Mouse (Mus musculus) hindbrain, embryonic 12.5 days (tissue): ENCODE results near the gene 2300002M23Rik. TPM values are rescaled to one million over a fixed set of nuclear protein-coding genes. Genes with fewer than 3 reads are reported as not detected.

ENCODE experiments used
- ATAC-seq: fragments of 200-750 bp; cut with Nextera tagmentation; 2 replicates; pipeline ENCODE4 v1.8.0; 2017; ENCODE audit warnings: moderate TSS enrichment; ENCODE audit not compliant: low FRiP score
- H3K27ac ChIP-seq: fragments of 300-500 bp; sonication (generic); 2 replicates; pipeline ENCODE4 v1.5.1; 2016; ENCODE audit warnings: mild to moderate bottlenecking
- H3K27me3 ChIP-seq: fragments of 300-500 bp; sonication (generic); 2 replicates; pipeline ENCODE4 v1.6.1; 2016; ENCODE audit warnings: mild to moderate bottlenecking
- H3K36me3 ChIP-seq: fragments of 300-500 bp; sonication (generic); 2 replicates; pipeline ENCODE4 v1.6.1; 2016; ENCODE audit warnings: mild to moderate bottlenecking
- H3K4me1 ChIP-seq: fragments of 300-500 bp; sonication (generic); 2 replicates; pipeline ENCODE4 v1.6.1; 2016
- H3K4me2 ChIP-seq: fragments of 300-500 bp; sonication (generic); replicated peaks from 2 replicates; pipeline ENCODE4 v1.6.1; 2016; ENCODE audit warnings: mild to moderate bottlenecking
- H3K4me3 ChIP-seq: fragments of 300-500 bp; sonication (generic); 2 replicates; pipeline ENCODE4 v1.5.1; 2016; ENCODE audit warnings: mild to moderate bottlenecking
- H3K9ac ChIP-seq: fragments of 300-500 bp; sonication (generic); 2 replicates; pipeline ENCODE4 v1.6.1; 2016; ENCODE audit warnings: mild to moderate bottlenecking, moderate library complexity
- H3K9me3 ChIP-seq: fragments of 300-500 bp; sonication (generic); replicated peaks from 2 replicates; pipeline ENCODE4 v1.6.1; 2016; ENCODE audit warnings: mild to moderate bottlenecking
- WGBS: fragments of 180-500 bp; shearing (Covaris S2); methylation state at CpG from one replicate; pipeline ENCODE4 v1.1.7; 2016; 5-methylcytosine and 5-hydroxymethylcytosine counted together
- polyA plus RNA-seq: library from polyadenylated mRNA; unstranded; fragments of >200 nt; fragmentation: Nextera tagmentation; extraction: Ambion mirVana; gene quantifications from 2 replicates; pipeline ENCODE4 v1.2.1, GENCODE M21; 2016

2300002M23Rik gene
- polyA plus RNA-seq, 1 experiment from 2014 or later: not detected

DNA sequence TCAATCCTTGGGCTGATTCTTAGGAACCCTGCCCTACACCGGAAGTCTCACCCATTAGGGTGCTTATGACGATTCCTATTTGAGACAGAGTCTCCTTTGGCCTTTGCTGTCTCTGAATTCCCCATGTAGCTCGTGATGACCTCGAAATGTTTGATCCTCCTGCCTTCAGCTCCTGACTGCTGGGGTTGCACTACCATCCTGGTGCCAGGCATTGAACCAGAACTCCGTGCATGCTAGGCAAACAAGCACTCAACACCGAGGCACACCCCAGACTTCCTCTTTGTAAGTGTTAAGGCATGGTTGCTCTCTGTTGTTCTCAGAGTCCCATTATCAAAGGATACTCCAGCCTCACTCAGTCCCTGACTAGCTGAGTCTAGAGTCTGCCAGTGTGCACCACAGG is 23.2 kb upstream of the 2300002M23Rik start:
- Histone ChIP-seq H3K9me3 (no peaks in the 10 kb centered on the region), H3K27ac (peak overlapping the region; percentile 77), H3K36me3 (no peaks in the 10 kb centered on the region), H3K9ac (no peak overlapping the region), H3K27me3 (no peaks in the 10 kb centered on the region), H3K4me1 (peaks cover 18% of the 10 kb centered on the region), H3K4me2 (no peak overlapping the region; the same call in 1 of the 2 replicates), H3K4me3 (no peak overlapping the region)
- 73% methylated on average over 6 of the region's 6 CpGs for WGBS
- no peak for ATAC-seq

DNA sequence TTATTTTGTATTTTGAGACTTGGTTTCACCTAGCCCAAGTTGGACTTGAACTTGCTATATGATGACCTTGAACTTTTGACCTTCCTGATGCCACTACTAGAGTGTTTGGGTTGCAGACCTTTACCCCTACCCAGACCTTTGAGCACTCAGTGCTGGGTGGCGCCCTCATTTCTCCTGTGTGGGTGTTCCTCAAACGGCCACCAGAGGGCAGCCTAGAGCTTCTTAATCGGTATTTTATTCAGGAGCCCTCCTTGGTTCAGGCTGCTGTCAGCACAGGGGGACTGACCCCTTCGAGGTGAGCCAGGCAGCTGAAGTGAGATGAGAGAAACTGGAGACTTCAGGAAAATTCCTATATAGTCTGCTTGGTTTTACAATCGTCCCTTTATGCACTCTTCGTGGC is 22.6 kb upstream of the 2300002M23Rik start:
- ATAC-seq: no peak
- 28% methylated on average over 6 of the region's 6 CpGs for WGBS

DNA sequence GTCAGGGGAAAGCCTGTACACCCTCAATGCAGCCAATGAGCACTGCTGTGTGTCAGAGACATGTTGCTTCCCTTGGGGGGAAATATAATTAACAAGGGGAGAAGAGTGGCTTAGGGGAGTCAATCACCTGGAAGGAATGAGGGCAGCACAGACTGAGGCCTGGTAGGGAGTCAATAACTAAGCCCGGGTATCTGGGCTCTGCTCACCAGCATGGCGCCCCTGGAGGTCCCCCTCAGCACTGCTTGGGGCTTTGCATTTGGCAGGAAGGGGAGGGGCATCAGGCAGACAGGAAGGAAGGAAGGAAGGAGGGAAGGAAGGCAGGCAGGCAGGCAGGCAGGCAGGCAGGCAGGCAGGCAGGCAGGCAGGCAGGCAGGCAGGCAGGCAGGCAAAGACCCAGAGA is 19.8 kb upstream of the 2300002M23Rik start:
- Histone ChIP-seq H3K27me3 (0 out of 2 replicates have a peak, but pooled peaks cover 6% of the 10 kb centered on the region), H3K4me3 (no peak overlapping the region), H3K4me1 (peaks cover 26% of the 10 kb centered on the region), H3K36me3 (no peaks in the 10 kb centered on the region), H3K27ac (no peak overlapping the region), H3K9ac (no peak overlapping the region), H3K9me3 (no peaks in the 10 kb centered on the region), H3K4me2 (no peak overlapping the region)
- ATAC-seq: no peak
- 71% methylated on average over 2 of the region's 2 CpGs for WGBS

More for the DNA sequence above, 22.6 kb upstream of the 2300002M23Rik start:
- H3K27me3 ChIP-seq: no peaks in the 10 kb centered on the region
- no peak overlapping the region for H3K9ac ChIP-seq
- no peak overlapping the region for H3K27ac ChIP-seq
- no peak overlapping the region for H3K4me3 ChIP-seq
- no peaks in the 10 kb centered on the region for H3K36me3 ChIP-seq
- peaks cover 22% of the 10 kb centered on the region for H3K4me1 ChIP-seq
- no peaks in the 10 kb centered on the region for H3K9me3 ChIP-seq
- no peak overlapping the region for H3K4me2 ChIP-seq

DNA sequence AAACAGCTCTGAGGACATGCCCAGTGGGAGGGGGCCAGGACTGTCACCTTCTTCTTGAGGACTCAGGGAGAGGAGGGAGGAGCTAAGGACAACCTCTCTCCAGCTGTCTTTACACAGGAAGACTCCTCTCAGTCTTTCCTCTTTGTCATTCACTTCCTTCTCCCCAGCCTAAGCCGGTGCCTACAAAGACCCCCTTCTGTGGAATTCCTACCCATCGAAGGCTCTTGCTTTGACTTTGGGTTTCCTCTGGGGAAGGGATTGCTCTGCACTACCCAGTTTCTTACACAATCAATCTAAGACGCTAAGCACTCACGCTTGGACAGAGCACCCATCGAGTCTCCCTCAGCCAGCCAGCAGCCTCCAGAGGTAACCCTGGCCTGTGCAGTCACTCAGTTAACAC is 18.6 kb upstream of the 2300002M23Rik start:
- no peaks in the 10 kb centered on the region for H3K36me3 ChIP-seq
- ATAC-seq: no peak
- WGBS: 15% methylated on average over 5 of the region's 5 CpGs
- H3K9me3 ChIP-seq: no peaks in the 10 kb centered on the region
- no peak overlapping the region for H3K4me3 ChIP-seq
- no peak overlapping the region for H3K27ac ChIP-seq
- H3K4me1 ChIP-seq: peaks cover 22% of the 10 kb centered on the region
- no peak overlapping the region for H3K4me2 ChIP-seq
- 0 out of 2 replicates have a peak, but pooled peaks cover 6% of the 10 kb centered on the region for H3K27me3 ChIP-seq
- no peak overlapping the region for H3K9ac ChIP-seq

DNA sequence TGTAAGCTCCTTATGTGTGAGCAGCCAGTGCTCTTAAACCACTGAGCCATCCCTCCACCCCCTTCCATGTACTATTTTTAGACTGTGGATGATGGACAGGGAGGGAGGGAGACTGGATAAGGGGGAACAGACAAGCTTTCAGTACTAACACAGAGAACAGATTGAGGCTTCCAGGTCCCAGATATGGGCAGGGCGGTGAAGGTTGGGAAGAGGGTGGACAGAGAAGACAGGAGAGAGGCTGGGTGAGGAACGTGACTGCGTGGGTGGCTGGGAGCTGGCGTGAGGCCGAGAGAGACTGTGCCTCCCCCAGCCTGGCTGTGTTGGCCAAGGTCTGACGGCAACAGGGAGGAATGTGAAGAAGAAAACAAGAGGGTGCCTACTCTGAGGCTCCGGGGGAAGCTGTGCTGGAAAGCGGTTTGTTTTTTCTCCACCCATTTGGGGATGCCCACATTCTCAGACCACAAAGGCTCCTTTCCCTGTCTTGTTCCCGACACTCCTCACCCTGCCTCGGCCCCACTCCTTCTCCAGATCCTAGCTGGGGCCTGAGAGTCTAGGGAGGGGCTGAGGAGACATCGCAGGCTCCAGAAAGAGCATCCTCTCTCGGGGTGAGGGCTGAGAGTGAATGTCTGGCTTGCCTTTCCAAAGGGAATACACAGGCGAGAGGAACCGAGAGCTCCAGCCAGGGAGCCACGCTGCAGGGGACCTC is 17.7 kb upstream of the 2300002M23Rik start:
- H3K9me3 ChIP-seq: no peaks in the 10 kb centered on the region
- H3K4me3 ChIP-seq: no peak overlapping the region
- H3K4me2 ChIP-seq: no peak overlapping the region
- no peak for ATAC-seq
- H3K9ac ChIP-seq: no peak overlapping the region
- WGBS: 48% methylated on average over 15 of the region's 15 CpGs
- peaks cover 22% of the 10 kb centered on the region for H3K4me1 ChIP-seq
- H3K27ac ChIP-seq: peak overlapping the region; percentile 55; the same call in 1 of the 2 replicates
- 0 out of 2 replicates have a peak, but pooled peaks cover 6% of the 10 kb centered on the region for H3K27me3 ChIP-seq
- no peaks in the 10 kb centered on the region for H3K36me3 ChIP-seq

DNA sequence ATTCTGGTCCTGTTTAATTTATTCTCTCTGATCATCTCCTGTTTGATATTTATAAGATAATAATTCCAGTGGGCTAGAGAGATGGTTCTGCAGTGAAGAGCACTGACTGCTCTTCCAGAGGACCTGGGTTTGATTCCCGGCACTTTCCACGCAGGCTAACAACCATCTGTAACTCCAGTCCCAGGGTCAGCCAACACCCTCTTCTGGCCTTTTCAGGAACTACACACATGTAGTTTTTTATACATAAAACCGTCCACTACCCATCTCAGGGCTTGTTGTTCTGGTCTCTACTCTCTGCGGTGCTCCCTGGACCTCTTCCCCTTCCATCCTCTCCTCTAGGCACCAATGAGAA is 17.1 kb upstream of the 2300002M23Rik start:
- Histone ChIP-seq H3K4me1 (peaks cover 22% of the 10 kb centered on the region), H3K27me3 (0 out of 2 replicates have a peak, but pooled peaks cover 6% of the 10 kb centered on the region), H3K4me2 (no peak overlapping the region), H3K27ac (no peak overlapping the region), H3K9me3 (no peaks in the 10 kb centered on the region), H3K36me3 (no peaks in the 10 kb centered on the region), H3K4me3 (no peak overlapping the region), H3K9ac (no peak overlapping the region)
- 95% methylated on average over 4 of the region's 4 CpGs for WGBS
- no peak for ATAC-seq

DNA sequence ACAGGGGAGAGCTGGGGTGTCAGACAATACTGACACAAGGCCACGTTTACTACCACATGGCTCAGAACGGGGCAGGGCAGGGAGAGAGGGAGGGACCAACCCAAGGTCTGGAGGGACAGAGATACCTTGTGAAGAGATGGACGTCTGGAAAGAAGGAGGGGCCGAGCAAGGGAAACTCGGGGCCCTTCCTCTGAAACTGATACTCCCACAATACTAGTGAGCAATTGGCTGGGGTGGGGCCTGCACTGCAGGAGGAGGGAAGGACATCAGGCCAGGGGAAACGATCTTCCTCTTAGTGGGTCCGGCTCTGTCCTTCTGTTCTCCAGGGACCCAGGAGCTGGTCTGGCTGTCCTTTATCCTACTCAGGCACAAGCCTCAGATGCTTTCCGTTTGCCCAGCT is 16.4 kb upstream of the 2300002M23Rik start:
- no peak overlapping the region for H3K4me2 ChIP-seq
- H3K9me3 ChIP-seq: no peaks in the 10 kb centered on the region
- WGBS: 51% methylated on average over 8 of the region's 8 CpGs
- no peaks in the 10 kb centered on the region for H3K36me3 ChIP-seq
- no peak overlapping the region for H3K27ac ChIP-seq
- 0 out of 2 replicates have a peak, but pooled peaks cover 6% of the 10 kb centered on the region for H3K27me3 ChIP-seq
- no peak overlapping the region for H3K4me3 ChIP-seq
- no peak for ATAC-seq
- no peak overlapping the region for H3K9ac ChIP-seq
- H3K4me1 ChIP-seq: peaks cover 22% of the 10 kb centered on the region

DNA sequence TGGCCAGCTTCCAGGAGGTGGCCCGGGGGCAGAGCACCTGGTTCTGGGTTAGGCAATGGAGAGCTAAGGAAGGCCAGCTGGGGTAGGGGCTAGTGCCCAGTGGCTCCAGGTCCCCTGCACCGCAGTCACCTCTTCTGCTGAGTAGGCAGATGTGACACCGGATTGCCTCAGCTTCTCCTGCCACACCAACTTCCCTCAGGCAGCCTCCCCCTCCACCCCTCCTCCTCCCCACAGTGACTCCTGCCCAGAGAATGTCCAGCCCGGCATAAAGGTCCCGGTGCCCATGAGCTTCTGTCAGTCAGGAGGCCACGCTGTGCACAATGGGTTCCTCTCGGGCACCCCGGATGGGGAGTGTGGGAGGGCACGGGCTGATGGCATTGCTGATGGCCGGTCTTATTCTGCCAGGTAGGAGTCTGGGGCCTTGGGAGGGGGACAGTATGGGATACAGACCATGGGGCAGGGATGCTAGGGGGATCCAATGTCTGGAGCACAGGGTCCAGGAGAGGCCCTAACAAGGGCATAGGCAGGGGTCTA is 15.3 kb upstream of the 2300002M23Rik start, which contains the start of gene Cdsn:
TSS of gene Cdsn (plus strand) at position 248 of the 534 bp plus-strand sequence.
- no peaks in the 10 kb centered on the region for H3K36me3 ChIP-seq
- H3K4me3 ChIP-seq: no peak within 1 kb of the TSS
- no peak for ATAC-seq
- 72% methylated on average over 10 of the region's 10 CpGs for WGBS
- no peak within 1 kb of the TSS for H3K9ac ChIP-seq
- H3K4me2 ChIP-seq: no peak within 1 kb of the TSS
- H3K9me3 ChIP-seq: no peaks in the 10 kb centered on the region
- H3K27me3 ChIP-seq: 0 out of 2 replicates have a peak, but pooled peaks cover 6% of the 10 kb centered on the region
- H3K27ac ChIP-seq: no peak within 1 kb of the TSS
- peaks cover 14% of the 10 kb centered on the region for H3K4me1 ChIP-seq

DNA sequence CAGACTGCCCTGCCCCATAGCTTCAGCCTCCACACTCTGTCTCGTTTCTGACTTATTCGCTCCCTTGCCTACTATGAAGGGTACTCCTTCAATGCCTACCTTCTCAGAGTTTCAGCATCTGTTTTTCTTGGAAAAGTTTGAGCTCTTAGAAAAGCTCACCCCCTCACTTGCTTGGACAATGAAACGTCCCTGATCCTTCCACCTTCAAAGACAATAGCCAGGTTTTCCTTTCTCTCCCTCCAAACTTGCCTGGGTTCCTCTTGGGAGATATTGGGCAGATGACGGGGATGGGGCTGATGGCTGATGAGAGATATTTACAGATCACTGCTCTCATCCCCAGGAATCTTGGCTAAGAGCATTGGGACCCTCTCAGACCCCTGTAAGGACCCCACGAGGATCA is 12.9 kb upstream of the 2300002M23Rik start:
- H3K4me2 ChIP-seq: no peak overlapping the region

DNA sequence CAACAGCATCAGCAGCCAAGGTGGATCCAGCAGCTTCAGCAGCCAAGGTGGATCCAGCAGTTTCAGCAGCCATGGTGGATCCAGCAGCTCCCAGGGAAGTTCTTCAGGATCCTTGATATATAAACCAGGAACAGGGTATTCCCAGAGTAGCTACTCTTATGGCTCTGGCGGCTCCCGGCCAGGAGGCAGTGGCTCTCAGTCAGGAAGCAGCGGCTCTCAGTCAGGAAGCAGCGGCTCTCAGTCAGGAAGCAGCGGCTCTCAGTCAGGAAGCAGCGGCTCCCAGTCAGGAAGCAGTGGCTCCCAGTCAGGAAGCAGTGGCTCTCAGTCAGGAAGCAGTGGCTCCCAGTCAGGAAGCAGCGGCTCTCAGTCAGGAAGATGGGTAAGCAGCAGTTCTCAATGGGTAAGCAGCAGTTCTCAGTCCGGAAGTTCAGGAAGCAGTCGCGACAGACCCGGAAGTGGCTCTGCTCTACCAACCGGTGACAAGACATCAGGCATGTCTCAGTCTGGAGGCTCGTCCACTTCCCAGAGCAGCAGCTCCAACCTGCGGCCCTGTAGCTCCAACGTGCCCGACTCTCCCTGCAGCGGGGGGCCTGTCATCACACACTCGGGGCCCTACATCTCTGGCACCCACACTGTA is 12.4 kb upstream of the 2300002M23Rik start:
- H3K36me3 ChIP-seq: no peaks in the 10 kb centered on the region
- H3K27ac ChIP-seq: no peak overlapping the region
- H3K4me1 ChIP-seq: peaks cover 4% of the 10 kb centered on the region; the same call in 1 of the 2 replicates
- H3K27me3 ChIP-seq: 0 out of 2 replicates have a peak, but pooled peaks cover 6% of the 10 kb centered on the region
- no peak overlapping the region for H3K9ac ChIP-seq
- no peak overlapping the region for H3K4me3 ChIP-seq
- H3K9me3 ChIP-seq: no peaks in the 10 kb centered on the region
- WGBS: 95% methylated on average over 18 of the region's 18 CpGs
- H3K4me2 ChIP-seq: no peak overlapping the region
- no peak for ATAC-seq

More for the DNA sequence above, 12.9 kb upstream of the 2300002M23Rik start:
- H3K9ac ChIP-seq: no peak overlapping the region
- H3K4me3 ChIP-seq: no peak overlapping the region
- no peaks in the 10 kb centered on the region for H3K9me3 ChIP-seq
- H3K27ac ChIP-seq: no peak overlapping the region
- ATAC-seq: no peak
- H3K4me1 ChIP-seq: peaks cover 7% of the 10 kb centered on the region; the same call in 1 of the 2 replicates
- H3K27me3 ChIP-seq: 0 out of 2 replicates have a peak, but pooled peaks cover 6% of the 10 kb centered on the region
- WGBS: 84% methylated on average over 5 of the region's 5 CpGs
- no peaks in the 10 kb centered on the region for H3K36me3 ChIP-seq

DNA sequence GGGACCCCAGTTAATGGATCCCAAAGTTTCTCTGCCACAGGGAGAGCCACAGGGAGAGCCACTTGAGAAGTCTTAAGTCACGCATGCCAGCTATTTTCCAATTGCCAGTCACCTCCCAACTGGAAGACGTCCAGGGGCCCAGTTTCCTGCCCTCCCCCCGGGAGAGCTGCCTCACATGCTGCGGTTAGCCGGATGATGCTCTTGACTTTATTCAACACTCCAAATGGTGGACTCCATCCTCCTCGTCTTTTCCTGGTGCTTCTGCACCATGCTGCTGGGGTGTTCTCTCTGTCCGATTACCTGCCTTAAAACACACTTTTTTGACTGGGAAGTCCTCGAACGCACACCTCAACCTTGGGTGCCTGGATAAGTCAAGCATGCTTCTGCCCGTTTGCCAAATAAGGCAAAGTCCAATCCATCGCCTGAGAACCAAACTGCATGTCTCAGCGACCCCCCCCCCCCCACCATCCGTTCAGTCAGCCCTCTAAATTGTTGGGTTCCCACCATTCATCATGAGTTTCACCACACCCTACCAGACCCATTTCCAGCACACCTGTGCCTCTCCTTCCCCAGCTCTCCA is 11.0 kb upstream of the 2300002M23Rik start:
- no peak for ATAC-seq
- no peak overlapping the region for H3K27ac ChIP-seq
- no peak overlapping the region for H3K9ac ChIP-seq
- no peaks in the 10 kb centered on the region for H3K9me3 ChIP-seq
- H3K36me3 ChIP-seq: no peaks in the 10 kb centered on the region
- H3K4me2 ChIP-seq: no peak overlapping the region
- H3K4me1 ChIP-seq: no peaks in the 10 kb centered on the region; the same call in 1 of the 2 replicates
- 91% methylated on average over 13 of the region's 13 CpGs for WGBS
- 0 out of 2 replicates have a peak, but pooled peaks cover 6% of the 10 kb centered on the region for H3K27me3 ChIP-seq
- H3K4me3 ChIP-seq: no peak overlapping the region

DNA sequence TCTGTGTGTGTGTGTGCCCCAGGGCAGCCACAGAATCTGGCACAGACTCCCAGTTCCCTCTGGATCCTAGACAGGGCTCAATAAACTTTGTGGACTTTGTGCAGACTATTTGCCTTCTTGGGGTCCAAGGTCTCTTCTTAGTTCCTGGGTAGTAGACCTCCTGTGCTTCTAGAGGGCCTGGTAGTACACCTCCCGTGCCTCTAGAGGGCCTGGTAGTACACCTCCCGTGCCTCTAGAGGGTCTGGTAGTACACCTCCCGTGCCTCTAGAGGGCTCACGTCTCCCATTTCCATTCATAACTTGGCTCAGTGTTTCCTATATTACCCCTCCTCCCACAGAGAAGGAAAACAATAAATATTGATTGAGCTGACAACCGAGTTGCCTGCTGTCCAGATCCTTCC is 10.4 kb upstream of the 2300002M23Rik start:
- Histone ChIP-seq H3K4me1 (no peaks in the 10 kb centered on the region), H3K36me3 (no peaks in the 10 kb centered on the region), H3K27me3 (0 out of 2 replicates have a peak, but pooled peaks cover 5% of the 10 kb centered on the region), H3K4me2 (no peak overlapping the region), H3K9ac (no peak overlapping the region), H3K4me3 (no peak overlapping the region), H3K9me3 (no peaks in the 10 kb centered on the region), H3K27ac (no peak overlapping the region)
- 32% methylated on average over 5 of the region's 5 CpGs for WGBS
- no peak for ATAC-seq
